Mouse (Mus musculus): ENCODE results near the gene Col25a1. TPM values are rescaled to one million over a fixed set of nuclear protein-coding genes. Genes with fewer than 3 reads are reported as not detected.

Gene Col25a1
- polyA plus RNA-seq, 1 experiment from 2014 or later = 7.9 TPM

GRCm38 (mm10) chr3:130103486-130103885 is 27.8 kb upstream of the Col25a1 start:
- Histone ChIP-seq H3K36me3 (ENCODE audit: control insufficient read depth, insufficient read depth, low read length) (no peaks in the 10 kb centered on the region), H3K9me3 (ENCODE audit: control insufficient read depth, low read depth, low read length) (no peaks in the 10 kb centered on the region; the same call in 1 of the 2 replicates), H3K4me3 (ENCODE audit: low read depth, low read length) (no peak overlapping the region), H3K27me3 (ENCODE audit: control insufficient read depth, insufficient read depth, low read length) (no peaks in the 10 kb centered on the region), H3K9ac (replicated peaks; ENCODE audit: low read depth, low read length) (no peak overlapping the region), H3K27ac (ENCODE audit: low read length) (no peak overlapping the region), H3K4me2 (replicated peaks; ENCODE audit: low read depth, low read length) (no peak overlapping the region), H3K4me1 (ENCODE audit: control insufficient read depth, insufficient read depth, low read length) (no peaks in the 10 kb centered on the region)
- 77% methylated on average over 8 of the region's 8 CpGs for WGBS
- ATAC-seq (ENCODE audit: insufficient number of reproducible peaks, insufficient read depth, low FRiP score, low read depth) = no peak

DNA sequence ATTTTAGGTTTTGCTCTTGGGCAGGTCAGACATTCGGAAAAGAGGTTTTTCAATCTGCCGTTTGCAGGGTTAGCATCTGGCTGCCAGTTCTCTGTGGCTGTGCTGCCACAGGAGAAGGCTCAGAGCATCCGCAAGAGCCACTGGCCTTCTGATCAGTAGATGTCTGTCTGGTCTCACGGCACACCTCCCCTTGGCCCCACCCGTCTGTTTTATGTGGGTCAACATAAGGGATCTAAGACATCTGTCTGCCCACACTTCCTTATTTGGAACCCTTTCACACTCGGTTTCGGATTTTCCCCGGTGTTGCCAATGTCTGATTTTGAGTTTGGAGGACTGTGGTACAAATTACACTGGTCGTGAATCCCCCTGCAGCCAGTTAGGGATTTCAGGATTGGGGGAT is 26.8 kb upstream of the Col25a1 start:
- Histone ChIP-seq H3K4me2 (replicated peaks; ENCODE audit: low read depth, low read length) (no peak overlapping the region), H3K4me3 (ENCODE audit: low read depth, low read length) (no peak overlapping the region), H3K9ac (replicated peaks; ENCODE audit: low read depth, low read length) (no peak overlapping the region), H3K36me3 (ENCODE audit: control insufficient read depth, insufficient read depth, low read length) (no peaks in the 10 kb centered on the region), H3K27me3 (ENCODE audit: control insufficient read depth, insufficient read depth, low read length) (no peaks in the 10 kb centered on the region), H3K4me1 (ENCODE audit: control insufficient read depth, insufficient read depth, low read length) (no peaks in the 10 kb centered on the region), H3K27ac (ENCODE audit: low read length) (no peak overlapping the region), H3K9me3 (ENCODE audit: control insufficient read depth, low read depth, low read length) (no peaks in the 10 kb centered on the region; the same call in 1 of the 2 replicates)
- 59% methylated on average over 9 of the region's 9 CpGs for WGBS
- no peak for ATAC-seq (ENCODE audit: insufficient number of reproducible peaks, insufficient read depth, low FRiP score, low read depth)

GRCm38 (mm10) chr3:130116886-130117285 is 14.4 kb upstream of the Col25a1 start:
- no peak for ATAC-seq (ENCODE audit: insufficient number of reproducible peaks, insufficient read depth, low FRiP score, low read depth)
- no peak overlapping the region for H3K4me2 ChIP-seq (replicated peaks; ENCODE audit: low read depth, low read length)

GRCm38 (mm10) chr3:130127840-130128239 is 3.5 kb upstream of the Col25a1 start:
- Histone ChIP-seq H3K9me3 (ENCODE audit: control insufficient read depth, low read depth, low read length) (no peaks in the 10 kb centered on the region), H3K27ac (ENCODE audit: low read length) (no peak overlapping the region), H3K4me2 (replicated peaks; ENCODE audit: low read depth, low read length) (no peak overlapping the region), H3K4me1 (ENCODE audit: control insufficient read depth, insufficient read depth, low read length) (no peaks in the 10 kb centered on the region), H3K36me3 (ENCODE audit: control insufficient read depth, insufficient read depth, low read length) (no peaks in the 10 kb centered on the region), H3K27me3 (ENCODE audit: control insufficient read depth, insufficient read depth, low read length) (no peaks in the 10 kb centered on the region), H3K9ac (replicated peaks; ENCODE audit: low read depth, low read length) (no peak overlapping the region), H3K4me3 (ENCODE audit: low read depth, low read length) (no peak overlapping the region)
- 71% methylated on average over 8 of the region's 8 CpGs for WGBS
- no peak for ATAC-seq (ENCODE audit: insufficient number of reproducible peaks, insufficient read depth, low FRiP score, low read depth)

More at GRCm38 (mm10) chr3:130116886-130117285, 14.4 kb upstream of the Col25a1 start:
- no peak overlapping the region for H3K9ac ChIP-seq (replicated peaks; ENCODE audit: low read depth, low read length)
- H3K36me3 ChIP-seq (ENCODE audit: control insufficient read depth, insufficient read depth, low read length) = no peaks in the 10 kb centered on the region
- no peaks in the 10 kb centered on the region for H3K9me3 ChIP-seq (ENCODE audit: control insufficient read depth, low read depth, low read length)
- 78% methylated on average over 6 of the region's 6 CpGs for WGBS
- no peak overlapping the region for H3K4me3 ChIP-seq (ENCODE audit: low read depth, low read length)
- no peaks in the 10 kb centered on the region for H3K4me1 ChIP-seq (ENCODE audit: control insufficient read depth, insufficient read depth, low read length)
- no peak overlapping the region for H3K27ac ChIP-seq (ENCODE audit: low read length)
- no peaks in the 10 kb centered on the region for H3K27me3 ChIP-seq (ENCODE audit: control insufficient read depth, insufficient read depth, low read length)

- no peaks in the 10 kb centered on the region for H3K9me3 ChIP-seq (ENCODE audit: control insufficient read depth, low read depth, low read length)
- H3K9ac ChIP-seq (replicated peaks; ENCODE audit: low read depth, low read length) = no peak overlapping the region
- no peaks in the 10 kb centered on the region for H3K36me3 ChIP-seq (ENCODE audit: control insufficient read depth, insufficient read depth, low read length)
- H3K4me1 ChIP-seq (ENCODE audit: control insufficient read depth, insufficient read depth, low read length) = no peaks in the 10 kb centered on the region
- 65% methylated on average over 11 of the region's 11 CpGs for WGBS
- H3K27ac ChIP-seq (ENCODE audit: low read length) = no peak overlapping the region
- no peak for ATAC-seq (ENCODE audit: insufficient number of reproducible peaks, insufficient read depth, low FRiP score, low read depth)
- no peak overlapping the region for H3K4me2 ChIP-seq (replicated peaks; ENCODE audit: low read depth, low read length)
- H3K27me3 ChIP-seq (ENCODE audit: control insufficient read depth, insufficient read depth, low read length) = no peaks in the 10 kb centered on the region
- H3K4me3 ChIP-seq (ENCODE audit: low read depth, low read length) = no peak overlapping the region
Measured at GRCm38 (mm10) chr3:130128564-130128963, 2.7 kb upstream of the Col25a1 start.

GRCm38 (mm10) chr3:130129635-130130206 is 1.6 kb upstream of the Col25a1 start:
- Histone ChIP-seq H3K4me1 (ENCODE audit: control insufficient read depth, insufficient read depth, low read length) (no peaks in the 10 kb centered on the region), H3K4me2 (replicated peaks; ENCODE audit: low read depth, low read length) (no peak overlapping the region), H3K9me3 (ENCODE audit: control insufficient read depth, low read depth, low read length) (no peaks in the 10 kb centered on the region), H3K4me3 (ENCODE audit: low read depth, low read length) (no peak overlapping the region), H3K9ac (replicated peaks; ENCODE audit: low read depth, low read length) (no peak overlapping the region), H3K27me3 (ENCODE audit: control insufficient read depth, insufficient read depth, low read length) (no peaks in the 10 kb centered on the region), H3K27ac (ENCODE audit: low read length) (no peak overlapping the region), H3K36me3 (ENCODE audit: control insufficient read depth, insufficient read depth, low read length) (no peaks in the 10 kb centered on the region)
- ATAC-seq (ENCODE audit: insufficient number of reproducible peaks, insufficient read depth, low FRiP score, low read depth) = no peak
- WGBS = 45% methylated on average over 10 of the region's 10 CpGs

DNA sequence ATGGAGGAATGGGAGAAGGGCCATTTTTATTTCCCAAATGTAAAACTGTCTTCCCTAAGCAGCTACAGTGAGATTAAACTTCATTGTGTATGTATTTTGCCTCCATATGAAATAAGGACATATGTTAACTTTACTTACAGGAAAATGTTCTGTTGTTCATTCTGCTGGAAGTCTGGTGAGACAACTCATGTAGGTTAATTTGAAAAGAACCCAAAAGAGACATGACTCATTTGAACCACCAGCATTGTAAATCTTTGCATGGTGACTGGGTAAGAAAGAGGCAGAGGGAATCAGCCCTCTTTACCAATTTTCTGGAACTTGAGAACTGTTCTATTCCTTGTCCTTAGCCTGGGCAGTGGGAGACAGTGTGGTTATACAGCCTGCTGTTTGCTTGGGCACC is 5.9 kb downstream of the Col25a1 start:
- H3K9me3 ChIP-seq (ENCODE audit: control insufficient read depth, low read depth, low read length) = no peaks in the 10 kb centered on the region

DNA sequence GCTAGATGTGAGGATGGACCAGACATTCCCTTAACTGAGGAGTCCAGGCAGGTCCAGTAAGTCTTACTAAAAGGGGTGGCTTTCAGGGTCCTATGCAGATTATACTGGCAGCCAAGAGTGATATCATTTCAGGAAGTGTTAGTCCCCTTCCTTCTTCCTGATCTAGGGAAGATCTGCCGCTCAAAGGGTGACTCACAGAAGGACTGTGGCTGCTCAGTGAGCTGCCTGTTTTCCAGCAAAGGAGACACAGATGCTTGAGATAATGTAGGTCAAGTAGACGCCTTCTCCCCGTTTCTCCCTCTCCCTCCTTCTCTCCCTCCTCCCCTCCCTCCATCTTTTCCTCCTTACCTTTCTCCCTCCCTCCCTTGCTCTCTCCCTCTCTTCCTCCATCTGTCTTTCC is 6.3 kb downstream of the Col25a1 start:
- no peaks in the 10 kb centered on the region for H3K4me1 ChIP-seq (ENCODE audit: control insufficient read depth, insufficient read depth, low read length)
- H3K4me2 ChIP-seq (replicated peaks; ENCODE audit: low read depth, low read length) = no peak overlapping the region
- no peak for ATAC-seq (ENCODE audit: insufficient number of reproducible peaks, insufficient read depth, low FRiP score, low read depth)
- H3K4me3 ChIP-seq (ENCODE audit: low read depth, low read length) = no peak overlapping the region
- no peaks in the 10 kb centered on the region for H3K36me3 ChIP-seq (ENCODE audit: control insufficient read depth, insufficient read depth, low read length)
- H3K27ac ChIP-seq (ENCODE audit: low read length) = no peak overlapping the region
- no peak overlapping the region for H3K9ac ChIP-seq (replicated peaks; ENCODE audit: low read depth, low read length)
- H3K9me3 ChIP-seq (ENCODE audit: control insufficient read depth, low read depth, low read length) = no peaks in the 10 kb centered on the region
- H3K27me3 ChIP-seq (ENCODE audit: control insufficient read depth, insufficient read depth, low read length) = no peaks in the 10 kb centered on the region
- WGBS = 55% methylated on average over 3 of the region's 3 CpGs

More for the DNA sequence above, 5.9 kb downstream of the Col25a1 start:
- no peaks in the 10 kb centered on the region for H3K27me3 ChIP-seq (ENCODE audit: control insufficient read depth, insufficient read depth, low read length)
- no peaks in the 10 kb centered on the region for H3K4me1 ChIP-seq (ENCODE audit: control insufficient read depth, insufficient read depth, low read length)
- no peak overlapping the region for H3K4me2 ChIP-seq (replicated peaks; ENCODE audit: low read depth, low read length)
- H3K9ac ChIP-seq (replicated peaks; ENCODE audit: low read depth, low read length) = no peak overlapping the region
- no peak for ATAC-seq (ENCODE audit: insufficient number of reproducible peaks, insufficient read depth, low FRiP score, low read depth)
- no peak overlapping the region for H3K27ac ChIP-seq (ENCODE audit: low read length)
- H3K4me3 ChIP-seq (ENCODE audit: low read depth, low read length) = no peak overlapping the region
- no peaks in the 10 kb centered on the region for H3K36me3 ChIP-seq (ENCODE audit: control insufficient read depth, insufficient read depth, low read length)

- 70% methylated on average over 12 of the region's 12 CpGs for WGBS
- H3K9me3 ChIP-seq (ENCODE audit: control insufficient read depth, low read depth, low read length) = no peaks in the 10 kb centered on the region
Measured at GRCm38 (mm10) chr3:130145874-130146273, 14.6 kb downstream of the Col25a1 start.

More at GRCm38 (mm10) chr3:130145874-130146273, 14.6 kb downstream of the Col25a1 start:
- Histone ChIP-seq H3K4me1 (ENCODE audit: control insufficient read depth, insufficient read depth, low read length) (no peaks in the 10 kb centered on the region), H3K27ac (ENCODE audit: low read length) (no peak overlapping the region), H3K36me3 (ENCODE audit: control insufficient read depth, insufficient read depth, low read length) (no peaks in the 10 kb centered on the region), H3K9ac (replicated peaks; ENCODE audit: low read depth, low read length) (no peak overlapping the region), H3K4me2 (replicated peaks; ENCODE audit: low read depth, low read length) (no peak overlapping the region), H3K4me3 (ENCODE audit: low read depth, low read length) (no peak overlapping the region), H3K27me3 (ENCODE audit: control insufficient read depth, insufficient read depth, low read length) (no peaks in the 10 kb centered on the region)
- no peak for ATAC-seq (ENCODE audit: insufficient number of reproducible peaks, insufficient read depth, low FRiP score, low read depth)

Measured in stomach, embryonic 14.5 days (tissue).